Mouse (Mus musculus): ENCODE data around the gene Olfr781. TPM values are rescaled to one million over a fixed set of nuclear protein-coding genes. Genes with fewer than 3 reads are reported as not detected.

The Olfr781 gene
- polyA plus RNA-seq, 1 experiment from 2014 or later, result not detected

Other genes with a start within 250 kb of the Olfr781 start
- not detected in 2 replicates for gene Olfr767, start 245.9 kb upstream of the Olfr781 start, polyA plus RNA-seq (2014; fragmentation: Nextera tagmentation; extraction: Ambion mirVana)
- not detected in 2 replicates for gene Olfr768, start 229.5 kb upstream of the Olfr781 start, polyA plus RNA-seq (2014; fragmentation: Nextera tagmentation; extraction: Ambion mirVana)
- gene Olfr769, start 211.0 kb upstream of the Olfr781 start, polyA plus RNA-seq (2014; fragmentation: Nextera tagmentation; extraction: Ambion mirVana), result not detected in 2 replicates
- not detected in 2 replicates for gene Olfr770, start 189.9 kb upstream of the Olfr781 start, polyA plus RNA-seq (2014; fragmentation: Nextera tagmentation; extraction: Ambion mirVana)
- not detected in 2 replicates for gene Olfr771, start 164.1 kb upstream of the Olfr781 start, polyA plus RNA-seq (2014; fragmentation: Nextera tagmentation; extraction: Ambion mirVana)
- gene Olfr772, start 150.9 kb upstream of the Olfr781 start, polyA plus RNA-seq (2014; fragmentation: Nextera tagmentation; extraction: Ambion mirVana), result not detected in 2 replicates
- gene Olfr773, start 141.4 kb upstream of the Olfr781 start, polyA plus RNA-seq (2014; fragmentation: Nextera tagmentation; extraction: Ambion mirVana), result not detected in 2 replicates
- gene Olfr774, start 92.7 kb upstream of the Olfr781 start, polyA plus RNA-seq (2014; fragmentation: Nextera tagmentation; extraction: Ambion mirVana), result not detected in 2 replicates
- gene Olfr775, start 80.4 kb upstream of the Olfr781 start, polyA plus RNA-seq (2014; fragmentation: Nextera tagmentation; extraction: Ambion mirVana), result not detected in 2 replicates
- gene Olfr776, start 69.7 kb upstream of the Olfr781 start, polyA plus RNA-seq (2014; fragmentation: Nextera tagmentation; extraction: Ambion mirVana), result not detected in 2 replicates
- not detected in 2 replicates for gene Olfr777, start 57.4 kb upstream of the Olfr781 start, polyA plus RNA-seq (2014; fragmentation: Nextera tagmentation; extraction: Ambion mirVana)
- gene Olfr780, start 10.7 kb upstream of the Olfr781 start, polyA plus RNA-seq (2014; fragmentation: Nextera tagmentation; extraction: Ambion mirVana), result not detected in 2 replicates
- not detected in 2 replicates for gene Olfr782, start 20.0 kb downstream of the Olfr781 start, polyA plus RNA-seq (2014; fragmentation: Nextera tagmentation; extraction: Ambion mirVana)
- gene Olfr784, start 55.2 kb downstream of the Olfr781 start, polyA plus RNA-seq (2014; fragmentation: Nextera tagmentation; extraction: Ambion mirVana), result 0.11 and 0.22 TPM in 2 replicates
- not detected in 2 replicates for gene Olfr785, start 76.6 kb downstream of the Olfr781 start, polyA plus RNA-seq (2014; fragmentation: Nextera tagmentation; extraction: Ambion mirVana)
- gene Olfr786, start 98.5 kb downstream of the Olfr781 start, polyA plus RNA-seq (2014; fragmentation: Nextera tagmentation; extraction: Ambion mirVana), result 0.15 TPM in 1 of 2 replicates, not detected in the other
- gene Olfr787, start 133.0 kb downstream of the Olfr781 start, polyA plus RNA-seq (2014; fragmentation: Nextera tagmentation; extraction: Ambion mirVana), result 0.12 TPM in 1 of 2 replicates, not detected in the other
- 0.07 TPM in 1 of 2 replicates, not detected in the other for gene Olfr788, start 142.1 kb downstream of the Olfr781 start, polyA plus RNA-seq (2014; fragmentation: Nextera tagmentation; extraction: Ambion mirVana)
- gene Olfr789, start 155.9 kb downstream of the Olfr781 start, polyA plus RNA-seq (2014; fragmentation: Nextera tagmentation; extraction: Ambion mirVana), result not detected in 2 replicates
- gene Olfr790, start 169.6 kb downstream of the Olfr781 start, polyA plus RNA-seq (2014; fragmentation: Nextera tagmentation; extraction: Ambion mirVana), result not detected in 2 replicates
- gene Olfr791, start 192.9 kb downstream of the Olfr781 start, polyA plus RNA-seq (2014; fragmentation: Nextera tagmentation; extraction: Ambion mirVana), result not detected in 2 replicates
- not detected in 2 replicates for gene Olfr792, start 210.3 kb downstream of the Olfr781 start, polyA plus RNA-seq (2014; fragmentation: Nextera tagmentation; extraction: Ambion mirVana)
- gene Olfr794, start 238.8 kb downstream of the Olfr781 start, polyA plus RNA-seq (2014; fragmentation: Nextera tagmentation; extraction: Ambion mirVana), result not detected in 2 replicates

All from neural tube, embryonic 14.5 days (tissue).